Mouse (Mus musculus) forebrain, embryonic 13.5 days (tissue): ENCODE measurements around the gene Col20a1. TPM values are rescaled to one million over a fixed set of nuclear protein-coding genes. Genes with fewer than 3 reads are reported as not detected.

Experiments
- ATAC-seq: fragments of 200-750 bp; cut with Nextera tagmentation; 2 replicates; pipeline ENCODE4 v1.8.0; 2017
- H3K27ac ChIP-seq: fragments of 300-500 bp; sonication (generic); 2 replicates; pipeline ENCODE4 v1.5.1; 2015; ENCODE audit warnings: inconsistent platforms, mild to moderate bottlenecking, moderate library complexity
- H3K27me3 ChIP-seq: fragments of 300-500 bp; sonication (generic); 2 replicates; pipeline ENCODE4 v1.6.1; 2015; ENCODE audit warnings: mild to moderate bottlenecking, inconsistent platforms
- H3K36me3 ChIP-seq: fragments of 300-500 bp; sonication (generic); 2 replicates; pipeline ENCODE4 v1.6.1; 2015; ENCODE audit warnings: mild to moderate bottlenecking, inconsistent platforms; ENCODE audit not compliant: poor library complexity, severe bottlenecking
- H3K4me1 ChIP-seq: fragments of 300-500 bp; sonication (generic); 2 replicates; pipeline ENCODE4 v1.6.1; 2015; ENCODE audit warnings: inconsistent platforms
- H3K4me2 ChIP-seq: fragments of 300-500 bp; sonication (generic); 2 replicates; pipeline ENCODE4 v1.6.1; 2015; ENCODE audit warnings: inconsistent platforms, mild to moderate bottlenecking, moderate library complexity
- H3K4me3 ChIP-seq: fragments of 300-500 bp; sonication (generic); 2 replicates; pipeline ENCODE4 v1.5.1; 2015; ENCODE audit warnings: mild to moderate bottlenecking, inconsistent platforms
- H3K9ac ChIP-seq: fragments of 300-500 bp; sonication (generic); 2 replicates; pipeline ENCODE4 v1.6.1; 2015; ENCODE audit warnings: mild to moderate bottlenecking, inconsistent platforms
- H3K9me3 ChIP-seq: fragments of 300-500 bp; sonication (generic); replicated peaks from 2 replicates; pipeline ENCODE4 v1.6.1; 2016; ENCODE audit warnings: inconsistent platforms
- WGBS: fragments of 180-500 bp; shearing (Covaris S2); methylation state at CpG from one replicate; pipeline ENCODE4 v1.1.7; 2015; 5-methylcytosine and 5-hydroxymethylcytosine counted together
- polyA plus RNA-seq: library from polyadenylated mRNA; unstranded; fragments of >200 nt; fragmentation: Nextera tagmentation; extraction: Ambion mirVana; gene quantifications from 2 replicates; pipeline ENCODE4 v1.2.1, GENCODE M21; 2015

Col20a1 gene
- polyA plus RNA-seq, 1 experiment from 2014 or later = 0.28 TPM

- 40% methylated on average over 3 of the region's 3 CpGs for WGBS
- H3K36me3 ChIP-seq = no peaks in the 10 kb centered on the region
- H3K27ac ChIP-seq = peak within 1 kb of the TSS; percentile 49
- no peak for ATAC-seq
- no peaks in the 10 kb centered on the region for H3K9me3 ChIP-seq
- H3K9ac ChIP-seq = peak within 1 kb of the TSS; percentile 26; the same call in 1 of the 2 replicates
- H3K27me3 ChIP-seq = peaks cover 26% of the 10 kb centered on the region
- peaks cover 47% of the 10 kb centered on the region for H3K4me1 ChIP-seq
- H3K4me2 ChIP-seq = no peak within 1 kb of the TSS
- no peak within 1 kb of the TSS for H3K4me3 ChIP-seq
Measured at GRCm38 (mm10) chr2:181043437-181043836, 57.1 kb downstream of the Col20a1 start, which contains the start of gene Chrna4. Gene Chrna4, minus strand, starts transcription at chr2:181043546.

DNA sequence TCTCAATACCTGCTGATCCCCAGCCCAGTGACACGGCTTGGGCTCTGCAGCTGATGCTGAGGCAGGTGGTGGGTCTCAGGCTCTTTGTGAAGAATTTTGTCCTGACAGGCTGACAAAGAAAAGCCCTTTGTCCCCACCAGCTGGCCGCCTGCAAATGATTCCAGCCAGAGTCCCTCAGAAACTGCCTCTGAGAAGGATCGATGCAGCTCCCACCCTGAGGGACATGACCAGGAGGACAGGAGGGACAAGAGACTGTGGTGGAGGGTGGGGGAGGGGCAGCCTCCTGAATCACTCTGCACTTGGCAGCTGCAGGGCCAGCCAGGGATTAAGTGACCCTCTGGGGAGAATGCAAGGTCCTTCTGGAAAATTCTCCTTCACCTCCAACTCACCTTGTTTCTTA lies 57.7 kb downstream of the Col20a1 start:
- ATAC-seq = no peak; the same call in 1 of the 2 replicates
- Histone ChIP-seq H3K9ac (peak overlapping the region; percentile 5; the same call in 1 of the 2 replicates), H3K4me2 (no peak overlapping the region), H3K36me3 (no peaks in the 10 kb centered on the region), H3K27me3 (peaks cover 21% of the 10 kb centered on the region), H3K9me3 (no peaks in the 10 kb centered on the region), H3K4me3 (no peak overlapping the region), H3K27ac (peak overlapping the region; percentile 49), H3K4me1 (peaks cover 45% of the 10 kb centered on the region)
- 3% methylated on average over 3 of the region's 3 CpGs for WGBS

GRCm38 (mm10) chr2:181048252-181048945 lies 62.1 kb downstream of the Col20a1 start:
- Histone ChIP-seq H3K9me3 (no peaks in the 10 kb centered on the region), H3K9ac (no peak overlapping the region), H3K4me1 (peaks cover 18% of the 10 kb centered on the region), H3K36me3 (no peaks in the 10 kb centered on the region), H3K4me3 (no peak overlapping the region), H3K4me2 (no peak overlapping the region), H3K27ac (no peak overlapping the region; the same call in 1 of the 2 replicates), H3K27me3 (no peaks in the 10 kb centered on the region)
- no peak for ATAC-seq
- 74% methylated on average over 7 of the region's 7 CpGs for WGBS

GRCm38 (mm10) chr2:181048986-181049385 lies 62.7 kb downstream of the Col20a1 start:
- ATAC-seq = no peak
- H3K27me3 ChIP-seq = no peaks in the 10 kb centered on the region
- WGBS = 85% methylated on average over 9 of the region's 9 CpGs
- no peaks in the 10 kb centered on the region for H3K36me3 ChIP-seq
- peaks cover 14% of the 10 kb centered on the region for H3K4me1 ChIP-seq
- no peak overlapping the region for H3K9ac ChIP-seq
- H3K4me2 ChIP-seq = no peak overlapping the region
- no peak overlapping the region for H3K27ac ChIP-seq
- no peaks in the 10 kb centered on the region for H3K9me3 ChIP-seq
- no peak overlapping the region for H3K4me3 ChIP-seq

DNA sequence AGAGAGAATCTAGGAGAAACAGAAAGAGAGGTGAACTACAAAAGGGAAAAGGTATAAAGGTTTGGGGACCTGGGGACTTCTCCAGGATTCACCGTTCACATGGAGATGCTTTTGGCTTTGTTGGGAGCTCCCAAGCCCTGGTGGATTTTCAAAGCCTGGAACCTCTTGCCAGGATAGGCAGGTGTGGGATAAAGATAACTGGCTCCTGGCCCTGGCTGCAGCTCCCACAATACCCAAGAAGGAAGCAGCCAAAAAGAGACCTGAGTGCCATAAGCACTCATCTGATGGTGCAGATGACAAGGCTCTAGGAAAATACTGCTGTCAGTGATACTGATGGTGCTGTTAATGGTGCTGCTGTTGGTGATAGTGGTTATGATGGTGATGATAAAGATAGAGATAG lies 65.8 kb downstream of the Col20a1 start:
- Histone ChIP-seq H3K4me1 (peaks cover 9% of the 10 kb centered on the region; the same call in 1 of the 2 replicates), H3K27me3 (no peaks in the 10 kb centered on the region), H3K9ac (no peak overlapping the region), H3K4me2 (no peak overlapping the region), H3K36me3 (no peaks in the 10 kb centered on the region), H3K4me3 (no peak overlapping the region), H3K9me3 (no peaks in the 10 kb centered on the region), H3K27ac (no peak overlapping the region)
- WGBS = 90% methylated on average over 1 of the region's 1 CpGs
- ATAC-seq = no peak

DNA sequence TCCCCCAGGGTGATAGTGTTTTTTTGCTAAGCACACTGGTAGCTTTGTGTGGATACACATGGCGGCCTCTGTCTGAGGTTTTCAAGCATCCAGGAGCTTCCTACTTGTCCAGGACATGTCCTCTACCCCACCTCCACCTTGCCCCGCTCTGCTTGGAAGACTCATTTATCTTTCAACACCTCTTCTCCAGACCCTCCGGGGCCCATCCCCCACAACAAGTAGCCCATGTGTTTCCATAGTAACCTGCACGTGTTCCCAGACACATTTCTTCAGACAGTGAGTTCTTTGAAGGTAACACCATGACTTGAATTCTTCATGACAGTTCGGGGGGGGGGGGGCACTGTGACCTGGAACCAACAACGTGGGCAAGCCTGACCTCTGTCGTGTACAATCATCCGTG lies 71.0 kb downstream of the Col20a1 start:
- no peak for ATAC-seq
- Histone ChIP-seq H3K4me1 (peaks cover 18% of the 10 kb centered on the region), H3K27me3 (peaks cover 11% of the 10 kb centered on the region), H3K4me3 (no peak overlapping the region), H3K4me2 (no peak overlapping the region), H3K27ac (no peak overlapping the region), H3K9me3 (no peaks in the 10 kb centered on the region), H3K36me3 (no peaks in the 10 kb centered on the region), H3K9ac (no peak overlapping the region)
- WGBS = 54% methylated on average over 8 of the region's 8 CpGs

DNA sequence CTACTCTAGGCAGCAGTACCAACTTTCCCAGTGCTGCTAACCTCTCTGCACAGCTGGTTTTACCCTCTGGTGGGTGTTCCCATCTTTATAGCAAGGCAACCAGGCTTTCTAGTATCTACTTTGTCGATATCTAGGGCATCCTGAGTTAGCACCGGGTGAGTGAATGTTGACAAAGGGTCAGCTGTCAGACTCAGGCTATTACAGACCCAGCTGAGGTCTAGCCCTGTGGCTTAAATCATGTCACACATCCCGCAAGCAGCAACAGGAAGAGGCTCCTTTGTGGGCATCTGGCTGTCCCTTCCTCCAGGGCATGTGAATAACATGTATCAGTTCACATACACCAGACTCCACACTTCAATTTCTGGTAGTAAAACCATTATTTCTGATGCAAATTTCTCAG lies 71.9 kb downstream of the Col20a1 start:
- H3K9ac ChIP-seq = no peak overlapping the region
- WGBS = 74% methylated on average over 3 of the region's 3 CpGs
- peaks cover 11% of the 10 kb centered on the region for H3K27me3 ChIP-seq
- H3K27ac ChIP-seq = no peak overlapping the region
- H3K9me3 ChIP-seq = no peaks in the 10 kb centered on the region
- no peaks in the 10 kb centered on the region for H3K36me3 ChIP-seq
- no peak for ATAC-seq
- peaks cover 18% of the 10 kb centered on the region for H3K4me1 ChIP-seq
- H3K4me2 ChIP-seq = no peak overlapping the region
- H3K4me3 ChIP-seq = no peak overlapping the region

GRCm38 (mm10) chr2:181060127-181060526 lies 73.8 kb downstream of the Col20a1 start:
- H3K9me3 ChIP-seq = no peaks in the 10 kb centered on the region
- WGBS = 19% methylated on average over 5 of the region's 5 CpGs
- H3K4me2 ChIP-seq = no peak overlapping the region
- peaks cover 11% of the 10 kb centered on the region for H3K27me3 ChIP-seq
- no peak overlapping the region for H3K27ac ChIP-seq
- no peak overlapping the region for H3K9ac ChIP-seq
- peak; percentile 78; the same call in 1 of the 2 replicates for ATAC-seq
- H3K4me3 ChIP-seq = no peak overlapping the region
- H3K36me3 ChIP-seq = no peaks in the 10 kb centered on the region
- peaks cover 18% of the 10 kb centered on the region for H3K4me1 ChIP-seq

- ATAC-seq = no peak
- Histone ChIP-seq H3K36me3 (no peaks in the 10 kb centered on the region), H3K27ac (no peak overlapping the region), H3K9ac (no peak overlapping the region), H3K4me1 (no peaks in the 10 kb centered on the region), H3K4me3 (no peak overlapping the region), H3K27me3 (peaks cover 6% of the 10 kb centered on the region), H3K4me2 (no peak overlapping the region), H3K9me3 (no peaks in the 10 kb centered on the region)
- 72% methylated on average over 4 of the region's 4 CpGs for WGBS
Measured at GRCm38 (mm10) chr2:181065827-181066226, 79.5 kb downstream of the Col20a1 start.

Other genes starting within 250 kb of the Col20a1 start
- gene Bhlhe23, start 209.6 kb upstream of the Col20a1 start, polyA plus RNA-seq = 0.40 and 1.2 TPM in 2 replicates
- 25.3 and 33.1 TPM in 2 replicates for gene Ythdf1, start 65.6 kb upstream of the Col20a1 start, polyA plus RNA-seq
- gene Birc7, start 57.5 kb upstream of the Col20a1 start, polyA plus RNA-seq = 0.14 and 0.25 TPM in 2 replicates
- 53.3 and 53.8 TPM in 2 replicates for gene Nkain4, start 31.8 kb upstream of the Col20a1 start, polyA plus RNA-seq
- 83.0 and 91.1 TPM in 2 replicates for gene Arfgap1, start 19.3 kb upstream of the Col20a1 start, polyA plus RNA-seq
- gene Chrna4, start 57.0 kb downstream of the Col20a1 start, polyA plus RNA-seq = 13.0 and 13.4 TPM in 2 replicates
- 28.1 and 31.8 TPM in 2 replicates for gene Kcnq2, start 148.8 kb downstream of the Col20a1 start, polyA plus RNA-seq
- gene Eef1a2, start 170.5 kb downstream of the Col20a1 start, polyA plus RNA-seq = 1.7 and 1.9 TPM in 2 replicates
- gene Ppdpf, start 200.7 kb downstream of the Col20a1 start, polyA plus RNA-seq = 540 and 547 TPM in 2 replicates
- gene Ptk6, start 216.3 kb downstream of the Col20a1 start, polyA plus RNA-seq = not detected in 2 replicates
- 0.06 and 0.11 TPM in 2 replicates for gene Srms, start 226.7 kb downstream of the Col20a1 start, polyA plus RNA-seq
- 0.15 and 0.23 TPM in 2 replicates for gene Fndc11, start 233.5 kb downstream of the Col20a1 start, polyA plus RNA-seq